Mouse (Mus musculus) c-Kit-positive CD71-positive TER-119-positive erythroid progenitor cells, embryonic 14.5 days (primary cell): ENCODE data around the gene Dab2ip.

Experiments used
- DNase-seq: peaks from one replicate; pipeline ENCODE4 v3.0.0-alpha.2; 2013; ENCODE audit warnings: low spot score

Dab2ip gene

GRCm38 (mm10) chr2:35658311-35658710 is 100.2 kb downstream of the Dab2ip start:
- no peak for DNase-seq

- DNase-seq, result no peak
Measured at GRCm38 (mm10) chr2:35659578-35660194, 101.6 kb downstream of the Dab2ip start.

GRCm38 (mm10) chr2:35660953-35661374 is 102.9 kb downstream of the Dab2ip start:
- no peak for DNase-seq

GRCm38 (mm10) chr2:35661454-35662000 is 103.5 kb downstream of the Dab2ip start:
- DNase-seq, result no peak

GRCm38 (mm10) chr2:35662001-35662491 is 104.0 kb downstream of the Dab2ip start:
- DNase-seq, result no peak

GRCm38 (mm10) chr2:35662738-35663550 is 104.9 kb downstream of the Dab2ip start:
- DNase-seq, result no peak

GRCm38 (mm10) chr2:35667746-35668145 is 109.7 kb downstream of the Dab2ip start:
- DNase-seq, result no peak

GRCm38 (mm10) chr2:35669217-35669616 is 111.2 kb downstream of the Dab2ip start:
- DNase-seq, result no peak

GRCm38 (mm10) chr2:35669748-35670147 is 111.7 kb downstream of the Dab2ip start:
- no peak for DNase-seq

GRCm38 (mm10) chr2:35670300-35670699 is 112.2 kb downstream of the Dab2ip start:
- no peak for DNase-seq

- DNase-seq, result no peak
Measured at GRCm38 (mm10) chr2:35671980-35672910, 114.2 kb downstream of the Dab2ip start.

- DNase-seq, result no peak
Measured at GRCm38 (mm10) chr2:35673181-35673580, 115.1 kb downstream of the Dab2ip start.

- DNase-seq, result no peak
Measured at GRCm38 (mm10) chr2:35673986-35674385, 115.9 kb downstream of the Dab2ip start.

GRCm38 (mm10) chr2:35674431-35674830 is 116.4 kb downstream of the Dab2ip start:
- DNase-seq, result no peak

GRCm38 (mm10) chr2:35676075-35676665 is 118.1 kb downstream of the Dab2ip start:
- DNase-seq, result no peak

GRCm38 (mm10) chr2:35677855-35678254 is 119.8 kb downstream of the Dab2ip start:
- no peak for DNase-seq

GRCm38 (mm10) chr2:35678440-35678839 is 120.4 kb downstream of the Dab2ip start:
- DNase-seq, result no peak

- DNase-seq, result no peak
Measured at GRCm38 (mm10) chr2:35679812-35680672, 122.0 kb downstream of the Dab2ip start.

GRCm38 (mm10) chr2:35680833-35681232 is 122.8 kb downstream of the Dab2ip start:
- no peak for DNase-seq

GRCm38 (mm10) chr2:35684005-35684404 is 125.9 kb downstream of the Dab2ip start:
- DNase-seq, result no peak
